Mouse (Mus musculus) embryonic facial prominence, embryonic 14.5 days (tissue): ENCODE data around the gene Piezo1. TPM values are rescaled to one million over a fixed set of nuclear protein-coding genes. Genes with fewer than 3 reads are reported as not detected.
A peak's percentile ranks its signal among the peaks of the same experiment; 100 is the strongest.

Source experiments
- ATAC-seq: fragments of 200-750 bp; cut with Nextera tagmentation; 2 replicates; pipeline ENCODE4 v1.8.0; 2017; ENCODE audit warnings: low read depth, moderate number of reproducible peaks, moderate TSS enrichment
- DNase-seq: peaks from one replicate; pipeline ENCODE4 v3.0.0-alpha.2; 2015; ENCODE audit warnings: low spot score
- H3K27ac ChIP-seq: fragments of 300-500 bp; sonication (generic); replicated peaks from 2 replicates; pipeline ENCODE4 v1.5.1; 2014; ENCODE audit warnings: low read depth, mild to moderate bottlenecking, low read length, moderate library complexity
- H3K27me3 ChIP-seq: fragments of 300-500 bp; sonication (generic); replicated peaks from 2 replicates; pipeline ENCODE4 v1.6.1; 2014; ENCODE audit warnings: low read length; ENCODE audit not compliant: control insufficient read depth, insufficient read depth
- H3K36me3 ChIP-seq: fragments of 300-500 bp; sonication (generic); 2 replicates; pipeline ENCODE4 v1.6.1; 2014; ENCODE audit warnings: low read length, mixed read lengths; ENCODE audit not compliant: control insufficient read depth, insufficient read depth
- H3K4me1 ChIP-seq: fragments of 300-500 bp; sonication (generic); 2 replicates; pipeline ENCODE4 v1.6.1; 2014; ENCODE audit warnings: antibody characterized with exemption, low read length; ENCODE audit not compliant: control insufficient read depth, insufficient read depth
- H3K4me2 ChIP-seq: fragments of 300-500 bp; sonication (generic); 2 replicates; pipeline ENCODE4 v1.6.1; 2014; ENCODE audit warnings: low read depth, mild to moderate bottlenecking, low read length, moderate library complexity, mixed read lengths
- H3K4me3 ChIP-seq: fragments of 300-500 bp; sonication (generic); 2 replicates; pipeline ENCODE4 v1.5.1; 2014; ENCODE audit warnings: low read depth, mild to moderate bottlenecking, low read length
- H3K9ac ChIP-seq: fragments of 300-500 bp; sonication (generic); 2 replicates; pipeline ENCODE4 v1.6.1; 2014; ENCODE audit warnings: low read depth, mild to moderate bottlenecking, low read length, moderate library complexity, mixed read lengths
- H3K9me3 ChIP-seq: fragments of 300-500 bp; sonication (generic); 2 replicates; pipeline ENCODE4 v1.6.1; 2016; ENCODE audit warnings: low read length; ENCODE audit not compliant: control insufficient read depth
- WGBS: fragments of 180-500 bp; shearing (Covaris S2); extraction: QIAGEN DNeasy Blood & Tissue Kit; methylation state at CpG from one replicate; pipeline ENCODE4 v1.1.7; 2014; 5-methylcytosine and 5-hydroxymethylcytosine counted together
- polyA plus RNA-seq: library from polyadenylated mRNA; unstranded; fragments of >200 nt; fragmentation: Nextera tagmentation; extraction: Ambion mirVana; gene quantifications from 2 replicates; pipeline ENCODE4 v1.2.1, GENCODE M21; 2014

The Piezo1 gene
- polyA plus RNA-seq, 1 experiment from 2014 or later, result 18.7 TPM

DNA sequence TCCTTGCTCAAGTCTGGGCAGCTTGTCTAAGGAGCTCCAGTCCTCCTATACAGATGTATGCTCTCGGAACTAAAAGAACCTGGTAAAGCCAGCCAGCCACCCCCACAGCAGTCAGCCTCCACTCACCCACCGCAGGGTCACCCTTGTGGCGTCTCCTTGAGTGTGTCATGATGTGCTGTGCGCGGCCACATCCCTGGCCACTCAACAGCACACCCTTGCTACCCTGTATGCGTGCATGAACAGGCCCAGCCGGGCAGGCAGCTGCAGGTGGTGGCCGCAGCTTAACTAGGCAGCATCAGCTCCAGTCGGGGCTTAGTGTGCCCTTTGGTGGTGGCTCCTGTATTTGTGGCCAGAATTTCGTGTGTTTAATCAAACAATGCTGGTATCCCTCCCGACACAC lies 94.0 kb downstream of the Piezo1 start:
- no peak overlapping the region for H3K9ac ChIP-seq
- H3K4me1 ChIP-seq, result 0 out of 2 replicates have a peak, but pooled peaks cover 5% of the 10 kb centered on the region
- H3K36me3 ChIP-seq, result no peaks in the 10 kb centered on the region
- WGBS, result 72% methylated on average over 11 of the region's 11 CpGs
- ATAC-seq, result no peak
- no peak overlapping the region for H3K4me3 ChIP-seq
- no peaks in the 10 kb centered on the region for H3K9me3 ChIP-seq
- H3K27ac ChIP-seq, result no peak overlapping the region
- no peak overlapping the region for H3K4me2 ChIP-seq
- no peak for DNase-seq
- peaks cover 26% of the 10 kb centered on the region for H3K27me3 ChIP-seq

DNA sequence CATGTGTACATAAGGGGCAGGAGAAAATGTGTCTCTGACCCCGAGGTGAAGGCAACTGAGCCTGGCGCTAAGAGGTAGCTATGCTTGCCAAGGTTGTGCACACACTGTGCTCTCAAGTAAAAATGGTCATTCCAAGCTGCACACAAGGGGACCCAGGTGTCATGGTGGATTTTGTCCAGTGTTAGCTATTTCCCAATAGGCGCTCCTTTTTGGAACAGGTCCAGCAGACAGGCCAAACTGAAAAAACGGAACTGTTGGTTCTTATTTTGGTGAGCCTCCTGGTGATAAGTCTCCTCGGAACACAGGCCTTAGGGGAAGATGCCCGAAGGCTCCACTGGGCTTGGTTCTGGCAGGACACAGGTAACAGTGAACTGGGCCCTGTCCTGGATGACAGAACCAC lies 96.7 kb downstream of the Piezo1 start:
- Histone ChIP-seq H3K9ac (no peak overlapping the region), H3K4me1 (no peaks in the 10 kb centered on the region), H3K4me2 (no peak overlapping the region), H3K4me3 (no peak overlapping the region), H3K27me3 (peaks cover 2% of the 10 kb centered on the region), H3K27ac (no peak overlapping the region), H3K9me3 (no peaks in the 10 kb centered on the region), H3K36me3 (no peaks in the 10 kb centered on the region)
- DNase-seq (no peak), ATAC-seq (no peak)
- 88% methylated on average over 6 of the region's 6 CpGs for WGBS

DNA sequence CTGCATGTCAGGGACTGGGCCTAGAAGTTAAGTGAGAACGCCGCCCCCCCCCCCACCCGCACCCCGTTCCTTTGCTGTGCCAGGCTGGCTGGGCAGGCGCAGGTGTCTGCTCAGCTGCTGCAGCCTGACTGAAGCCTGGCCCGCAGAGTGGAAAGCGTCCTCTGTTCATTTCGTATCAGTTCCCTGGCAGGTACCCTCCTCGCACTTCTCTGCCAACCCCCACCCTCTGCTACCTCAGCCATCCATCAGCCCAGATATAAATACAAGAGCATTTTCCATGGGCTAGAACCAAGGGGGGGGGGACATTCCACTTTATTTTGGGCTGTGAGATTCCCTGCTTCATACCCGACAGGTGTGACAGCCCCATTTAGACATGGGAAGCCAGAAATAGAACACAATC lies 99.0 kb downstream of the Piezo1 start:
- Histone ChIP-seq H3K27ac (no peak overlapping the region), H3K4me3 (no peak overlapping the region), H3K9ac (no peak overlapping the region), H3K36me3 (no peaks in the 10 kb centered on the region), H3K4me1 (no peaks in the 10 kb centered on the region), H3K9me3 (no peaks in the 10 kb centered on the region), H3K4me2 (no peak overlapping the region), H3K27me3 (no peaks in the 10 kb centered on the region)
- 86% methylated on average over 9 of the region's 10 CpGs for WGBS
- DNase-seq (no peak), ATAC-seq (no peak)

DNA sequence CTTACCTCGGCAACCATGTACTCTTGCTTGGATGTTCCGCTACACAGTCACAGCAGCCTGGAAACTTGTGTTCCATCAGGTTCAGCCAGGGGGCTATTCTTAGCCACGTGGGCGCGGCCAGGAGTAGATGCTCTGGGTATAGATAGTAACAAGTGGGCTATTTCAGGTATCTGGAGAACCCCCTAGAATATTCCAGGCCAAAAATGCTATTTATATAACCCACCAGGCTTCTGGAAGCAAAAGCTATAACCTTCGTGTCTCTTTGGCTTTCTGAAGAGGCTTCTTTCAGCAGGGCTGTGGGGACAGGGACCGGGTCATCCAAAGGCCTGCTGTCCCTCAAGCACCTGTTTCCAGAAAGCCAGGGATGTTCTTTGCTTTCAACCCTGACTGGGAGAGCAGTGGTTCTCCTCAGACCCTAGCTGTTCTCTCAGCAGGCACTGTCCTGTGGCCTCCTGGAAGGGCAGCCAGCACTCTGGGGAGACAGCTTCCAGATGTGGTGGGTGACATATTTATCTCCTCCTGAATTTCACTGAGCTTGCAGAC lies 99.9 kb downstream of the Piezo1 start:
- DNase-seq (no peak), ATAC-seq (0 out of 2 replicates have a peak, but pooled peaks have one; percentile 16)
- Histone ChIP-seq H3K9ac (no peak overlapping the region; the same call in 1 of the 2 replicates), H3K36me3 (no peaks in the 10 kb centered on the region), H3K27ac (no peak overlapping the region), H3K4me1 (no peaks in the 10 kb centered on the region), H3K27me3 (no peaks in the 10 kb centered on the region), H3K4me3 (no peak overlapping the region), H3K4me2 (no peak overlapping the region), H3K9me3 (no peaks in the 10 kb centered on the region)
- WGBS, result 72% methylated on average over 7 of the region's 7 CpGs

DNA sequence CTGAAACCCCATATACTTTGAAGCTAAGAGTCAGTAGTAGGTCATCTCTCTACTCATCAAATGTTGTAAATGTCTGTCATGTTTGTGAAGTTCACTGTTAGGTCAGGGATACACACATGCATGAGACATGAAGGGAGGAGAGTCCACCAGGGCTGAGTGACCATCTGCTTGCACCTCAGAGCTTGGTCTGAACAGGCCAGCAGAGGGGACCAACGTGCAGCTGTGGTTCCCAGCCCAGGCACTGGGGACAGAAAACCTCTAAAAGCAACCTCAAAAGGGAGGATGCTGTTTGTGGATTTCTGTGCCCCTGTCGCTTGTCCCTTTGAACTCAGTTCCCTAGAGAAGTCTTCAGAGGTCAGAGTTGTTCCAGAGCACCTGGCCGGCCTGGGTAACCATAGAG lies 105.9 kb downstream of the Piezo1 start:
- Histone ChIP-seq H3K9me3 (no peaks in the 10 kb centered on the region), H3K4me3 (no peak overlapping the region), H3K27me3 (no peaks in the 10 kb centered on the region), H3K4me2 (peak overlapping the region; percentile 82), H3K9ac (no peak overlapping the region), H3K36me3 (no peaks in the 10 kb centered on the region), H3K4me1 (peaks cover 15% of the 10 kb centered on the region), H3K27ac (no peak overlapping the region)
- DNase-seq (no peak), ATAC-seq (no peak)
- WGBS, result 55% methylated on average over 3 of the region's 3 CpGs

DNA sequence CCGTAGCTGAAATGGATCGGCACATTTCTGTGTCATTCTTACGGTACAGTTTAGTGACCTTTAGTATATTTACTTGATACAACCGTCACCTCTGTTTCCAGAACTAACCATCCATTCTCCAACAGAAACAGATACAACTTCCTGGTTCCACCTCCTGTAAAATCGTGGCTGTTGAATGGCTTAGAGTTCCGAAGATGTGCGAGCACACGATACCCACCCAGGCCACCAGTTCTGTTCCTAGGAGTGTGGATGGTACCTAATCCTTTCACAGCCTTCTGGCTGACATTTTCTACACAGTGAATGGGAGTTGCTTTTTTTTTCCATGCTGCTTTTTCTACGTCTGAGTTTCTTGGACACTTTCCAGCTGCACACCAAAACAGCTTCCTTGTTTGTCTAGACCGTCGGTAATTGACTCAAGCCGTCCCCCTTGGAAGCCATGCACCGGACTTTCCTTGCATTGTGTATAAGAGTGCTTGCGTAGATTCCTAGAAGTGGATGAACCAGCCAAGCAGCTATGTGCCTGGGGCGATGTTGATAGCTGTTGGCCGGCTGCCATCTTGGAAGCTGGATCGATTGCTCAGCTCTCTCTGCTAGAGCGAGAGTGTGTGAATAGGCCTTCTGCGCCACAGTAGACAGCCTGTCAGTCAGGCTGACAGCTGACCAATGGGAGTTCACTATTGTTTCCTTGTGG lies 106.9 kb downstream of the Piezo1 start:
- WGBS, result 4% methylated on average over 19 of the region's 19 CpGs
- DNase-seq (peak; percentile 94), ATAC-seq (peak; percentile 39)
- no peaks in the 10 kb centered on the region for H3K27me3 ChIP-seq
- peak overlapping the region; percentile 82 for H3K4me2 ChIP-seq
- peak overlapping the region; percentile 56 for H3K4me3 ChIP-seq
- H3K4me1 ChIP-seq, result peaks cover 15% of the 10 kb centered on the region
- no peaks in the 10 kb centered on the region for H3K9me3 ChIP-seq
- H3K36me3 ChIP-seq, result 0 out of 2 replicates have a peak, but pooled peaks cover 6% of the 10 kb centered on the region
- H3K9ac ChIP-seq, result peak overlapping the region; percentile 71
- peak overlapping the region; percentile 91 for H3K27ac ChIP-seq

DNA sequence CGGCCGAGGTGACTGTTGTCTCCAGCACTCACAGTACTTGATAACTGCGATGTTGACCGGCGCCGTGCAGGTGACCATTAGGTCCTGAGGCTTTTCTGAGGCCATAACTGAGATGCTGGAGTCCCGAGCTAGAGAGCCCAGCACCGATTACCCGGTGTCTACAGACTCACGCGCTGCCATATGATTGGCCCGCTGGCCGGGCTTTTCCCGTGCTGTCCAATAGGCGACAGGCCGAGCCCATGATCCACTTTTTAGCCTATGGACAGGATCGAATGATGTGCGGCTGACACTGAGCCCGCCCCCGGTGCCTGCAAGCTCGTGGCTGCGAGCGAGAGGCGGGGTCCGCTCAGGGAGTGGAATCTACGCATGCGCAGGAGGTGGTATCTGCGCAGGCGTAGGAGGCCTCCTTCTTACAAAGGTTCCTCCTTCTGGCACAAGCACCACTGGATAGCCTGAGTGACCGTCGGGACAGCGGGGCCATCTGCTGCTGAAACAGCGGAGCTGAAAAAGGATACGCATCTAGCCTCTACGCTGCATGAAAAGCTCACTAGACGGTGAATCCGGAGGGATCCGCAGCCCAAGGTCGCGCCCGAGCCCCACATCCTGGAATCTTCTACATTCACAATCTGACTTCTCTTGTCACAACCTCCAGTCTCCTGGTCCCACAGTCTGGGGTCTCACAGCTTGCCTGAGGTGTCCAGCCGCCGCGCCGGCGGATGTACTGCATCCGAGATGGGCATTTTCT lies 107.7 kb downstream of the Piezo1 start, which contains the start of gene Mvd:
Mvd (minus strand) TSS at position 161 of the 745 bp plus-strand sequence.
- H3K9me3 ChIP-seq, result no peaks in the 10 kb centered on the region
- no peaks in the 10 kb centered on the region for H3K27me3 ChIP-seq
- H3K4me2 ChIP-seq, result peak within 1 kb of the TSS; percentile 97
- WGBS, result under 1% methylated on average over 47 of the region's 47 CpGs
- peaks cover 15% of the 10 kb centered on the region for H3K4me1 ChIP-seq
- peak; percentile 99 for ATAC-seq
- H3K27ac ChIP-seq, result peak within 1 kb of the TSS; percentile 91
- peak within 1 kb of the TSS; percentile 73 for H3K9ac ChIP-seq
- H3K36me3 ChIP-seq, result 0 out of 2 replicates have a peak, but pooled peaks cover 7% of the 10 kb centered on the region
- DNase-seq, result peak; percentile 100
- H3K4me3 ChIP-seq, result peak within 1 kb of the TSS; percentile 56

DNA sequence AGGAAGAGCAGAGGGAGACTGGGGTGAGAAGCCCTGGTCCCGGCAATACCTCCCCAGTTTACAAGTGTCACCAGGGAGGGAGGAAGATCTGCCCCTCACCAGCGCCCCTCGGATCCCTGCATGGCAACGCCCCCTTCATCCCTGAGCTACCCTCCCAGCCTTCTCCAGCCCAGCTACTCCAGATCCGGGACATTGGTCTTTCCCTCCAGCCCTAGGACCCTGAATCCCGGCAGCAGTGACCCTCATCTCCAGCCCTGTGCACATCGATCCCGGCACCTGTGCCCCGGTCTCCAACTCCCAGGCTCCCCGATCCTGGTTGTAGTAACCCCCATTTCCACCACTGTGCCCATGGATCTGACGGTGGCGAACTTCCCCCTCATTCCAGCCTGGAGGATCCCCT lies 108.3 kb downstream of the Piezo1 start:
- peaks cover 12% of the 10 kb centered on the region; the same call in 1 of the 2 replicates for H3K36me3 ChIP-seq
- 1% methylated on average over 8 of the region's 12 CpGs for WGBS
- no peaks in the 10 kb centered on the region for H3K27me3 ChIP-seq
- no peaks in the 10 kb centered on the region for H3K9me3 ChIP-seq
- DNase-seq (no peak), ATAC-seq (peak; percentile 4; the same call in 1 of the 2 replicates)
- H3K4me2 ChIP-seq, result peak overlapping the region; percentile 97
- H3K4me3 ChIP-seq, result peak overlapping the region; percentile 56
- H3K4me1 ChIP-seq, result peaks cover 15% of the 10 kb centered on the region
- peak overlapping the region; percentile 73 for H3K9ac ChIP-seq
- peak overlapping the region; percentile 71; the same call in 1 of the 2 replicates for H3K27ac ChIP-seq
